Mouse (Mus musculus): ENCODE data around the gene Tomm40. TPM values are rescaled to one million over a fixed set of nuclear protein-coding genes. Genes with fewer than 3 reads are reported as not detected.
"Not testable (repeated sequence)": the region's sequence is repeated elsewhere in the genome, so short reads cannot be mapped to it uniquely, and the experiment has no call there.

Tomm40 gene
- polyA plus RNA-seq, 2 experiments from 2014 or later: 5.7 to 11.7 TPM

- no peak for ATAC-seq
Measured at GRCm38 (mm10) chr7:19702859-19703555, 12.2 kb downstream of the Tomm40 start.

GRCm38 (mm10) chr7:19701069-19701761 is 14.0 kb downstream of the Tomm40 start:
- no peak for ATAC-seq

- no peak for ATAC-seq
Measured at GRCm38 (mm10) chr7:19700299-19701068, 14.8 kb downstream of the Tomm40 start.

GRCm38 (mm10) chr7:19699827-19700148 is 15.4 kb downstream of the Tomm40 start:
- no peak for ATAC-seq

GRCm38 (mm10) chr7:19698907-19699826 is 16.1 kb downstream of the Tomm40 start, which contains the start of gene Apoe:
TSS of gene Apoe (minus strand) at chr7:19699188.
- no peak for ATAC-seq

- no peak for ATAC-seq
Measured at GRCm38 (mm10) chr7:19697949-19698906, 17.0 kb downstream of the Tomm40 start.

- no peak for ATAC-seq
Measured at GRCm38 (mm10) chr7:19696336-19696873, 18.8 kb downstream of the Tomm40 start.

GRCm38 (mm10) chr7:19695881-19696280 is 19.4 kb downstream of the Tomm40 start:
- no peak for ATAC-seq

- no peak for ATAC-seq
Measured at GRCm38 (mm10) chr7:19695213-19695594, 20.0 kb downstream of the Tomm40 start.

- ATAC-seq: no peak
Measured at GRCm38 (mm10) chr7:19694336-19695212, 20.7 kb downstream of the Tomm40 start.

GRCm38 (mm10) chr7:19693421-19693820 is 21.8 kb downstream of the Tomm40 start:
- ATAC-seq: no peak

GRCm38 (mm10) chr7:19691873-19692865 is 23.1 kb downstream of the Tomm40 start, which contains the start of gene Apoc1:
TSS of gene Apoc1 (minus strand) at chr7:19692660.
- no peak for ATAC-seq

- ATAC-seq: no peak
Measured at GRCm38 (mm10) chr7:19691434-19691833, 23.8 kb downstream of the Tomm40 start.

GRCm38 (mm10) chr7:19690845-19691244 is 24.4 kb downstream of the Tomm40 start:
- ATAC-seq: no peak

GRCm38 (mm10) chr7:19688611-19689010 is 26.6 kb downstream of the Tomm40 start:
- no peak for ATAC-seq

- no peak for ATAC-seq
Measured at GRCm38 (mm10) chr7:19688101-19688500, 27.1 kb downstream of the Tomm40 start.

- ATAC-seq: not testable (repeated sequence)
Measured at GRCm38 (mm10) chr7:19686927-19687583, 28.2 kb downstream of the Tomm40 start.

GRCm38 (mm10) chr7:19686521-19686920 is 28.7 kb downstream of the Tomm40 start:
- no peak for ATAC-seq
